Mouse (Mus musculus): ENCODE measurements around the gene Ccdc159. TPM values are rescaled to one million over a fixed set of nuclear protein-coding genes. Genes with fewer than 3 reads are reported as not detected.

The Ccdc159 gene
- polyA plus RNA-seq, 1 experiment from 2014 or later, result 1.2 TPM

GRCm38 (mm10) chr9:21932006-21932405 is 4.7 kb downstream of the Ccdc159 start:
- 56% methylated on average over 2 of the region's 2 CpGs for WGBS
- no peaks in the 10 kb centered on the region for H3K27me3 ChIP-seq (replicated peaks; ENCODE audit: insufficient read depth, low read length)
- H3K36me3 ChIP-seq (ENCODE audit: insufficient read depth, low read length), result no peaks in the 10 kb centered on the region
- H3K9ac ChIP-seq (replicated peaks; ENCODE audit: low read depth), result no peak overlapping the region
- no peak overlapping the region for H3K4me2 ChIP-seq (replicated peaks; ENCODE audit: low read depth, low read length)
- DNase-seq (ENCODE audit: low spot score), result no peak
- H3K4me3 ChIP-seq (ENCODE audit: low read depth, low read length), result no peak overlapping the region
- ATAC-seq, result no peak
- no peaks in the 10 kb centered on the region for H3K9me3 ChIP-seq (ENCODE audit: low read length)
- H3K27ac ChIP-seq (ENCODE audit: low read length), result no peak overlapping the region
- no peak for TF ChIP-seq CTCF (IDR thresholded peaks at IDR 0.05)
- no peak for TF ChIP-seq EP300 (IDR thresholded peaks at IDR 0.05)
- no peaks in the 10 kb centered on the region; the same call in 1 of the 2 replicates for H3K4me1 ChIP-seq (ENCODE audit: insufficient read depth, low read depth, low read length)

DNA sequence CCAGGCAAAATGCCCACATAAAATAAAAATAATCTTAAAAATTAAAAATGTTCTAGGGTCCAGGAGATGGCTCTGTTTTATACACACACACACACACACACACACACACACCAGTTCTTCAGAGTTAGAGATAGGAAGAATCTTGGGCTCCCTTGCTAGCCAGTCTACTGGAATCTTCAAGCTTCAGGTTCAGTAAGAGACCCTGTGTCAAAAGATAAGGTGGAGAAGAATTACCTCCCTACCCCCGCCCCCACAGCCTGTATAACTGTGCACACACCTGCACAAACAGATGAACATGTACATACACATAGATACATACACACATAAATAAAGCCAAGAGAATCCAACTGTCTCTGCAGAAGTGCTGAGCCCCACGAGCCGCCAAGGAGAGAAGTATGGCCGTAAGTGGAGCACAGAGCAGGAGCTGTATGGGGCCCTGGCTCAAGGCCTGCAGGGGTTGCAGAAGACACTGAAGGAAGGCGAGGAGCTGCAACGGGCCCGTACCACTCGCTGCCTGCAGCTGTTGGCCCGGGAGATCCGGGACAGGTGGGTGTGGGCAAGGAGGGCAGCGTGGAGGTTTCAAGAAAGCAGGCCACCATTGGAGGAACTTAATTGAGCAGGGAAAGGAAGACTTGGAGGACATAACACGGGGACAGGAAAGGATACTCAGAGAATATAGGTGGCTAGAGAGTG is 5.3 kb downstream of the Ccdc159 start:
- Histone ChIP-seq H3K27me3 (replicated peaks; ENCODE audit: insufficient read depth, low read length) (no peaks in the 10 kb centered on the region), H3K4me3 (ENCODE audit: low read depth, low read length) (no peak overlapping the region), H3K9ac (replicated peaks; ENCODE audit: low read depth) (no peak overlapping the region), H3K9me3 (ENCODE audit: low read length) (no peaks in the 10 kb centered on the region), H3K36me3 (ENCODE audit: insufficient read depth, low read length) (no peaks in the 10 kb centered on the region), H3K27ac (ENCODE audit: low read length) (no peak overlapping the region), H3K4me1 (ENCODE audit: insufficient read depth, low read depth, low read length) (no peaks in the 10 kb centered on the region; the same call in 1 of the 2 replicates), H3K4me2 (replicated peaks; ENCODE audit: low read depth, low read length) (no peak overlapping the region)
- TF ChIP-seq CTCF (IDR thresholded peaks at IDR 0.05), result no peak
- TF ChIP-seq EP300 (IDR thresholded peaks at IDR 0.05), result no peak
- ATAC-seq (no peak), DNase-seq (ENCODE audit: low spot score) (no peak)
- 54% methylated on average over 12 of the region's 12 CpGs for WGBS

GRCm38 (mm10) chr9:21934021-21934420 is 6.8 kb downstream of the Ccdc159 start:
- H3K4me3 ChIP-seq (ENCODE audit: low read depth, low read length), result no peak overlapping the region
- no peak overlapping the region for H3K27ac ChIP-seq (ENCODE audit: low read length)
- ATAC-seq (no peak), DNase-seq (ENCODE audit: low spot score) (no peak)
- 87% methylated on average over 12 of the region's 12 CpGs for WGBS
- H3K36me3 ChIP-seq (ENCODE audit: insufficient read depth, low read length), result no peaks in the 10 kb centered on the region
- no peaks in the 10 kb centered on the region; the same call in 1 of the 2 replicates for H3K4me1 ChIP-seq (ENCODE audit: insufficient read depth, low read depth, low read length)
- no peak overlapping the region for H3K4me2 ChIP-seq (replicated peaks; ENCODE audit: low read depth, low read length)
- no peaks in the 10 kb centered on the region for H3K9me3 ChIP-seq (ENCODE audit: low read length)
- H3K27me3 ChIP-seq (replicated peaks; ENCODE audit: insufficient read depth, low read length), result no peaks in the 10 kb centered on the region
- H3K9ac ChIP-seq (replicated peaks; ENCODE audit: low read depth), result no peak overlapping the region
- TF ChIP-seq EP300 (IDR thresholded peaks at IDR 0.05), result no peak
- no peak for TF ChIP-seq CTCF (IDR thresholded peaks at IDR 0.05)

DNA sequence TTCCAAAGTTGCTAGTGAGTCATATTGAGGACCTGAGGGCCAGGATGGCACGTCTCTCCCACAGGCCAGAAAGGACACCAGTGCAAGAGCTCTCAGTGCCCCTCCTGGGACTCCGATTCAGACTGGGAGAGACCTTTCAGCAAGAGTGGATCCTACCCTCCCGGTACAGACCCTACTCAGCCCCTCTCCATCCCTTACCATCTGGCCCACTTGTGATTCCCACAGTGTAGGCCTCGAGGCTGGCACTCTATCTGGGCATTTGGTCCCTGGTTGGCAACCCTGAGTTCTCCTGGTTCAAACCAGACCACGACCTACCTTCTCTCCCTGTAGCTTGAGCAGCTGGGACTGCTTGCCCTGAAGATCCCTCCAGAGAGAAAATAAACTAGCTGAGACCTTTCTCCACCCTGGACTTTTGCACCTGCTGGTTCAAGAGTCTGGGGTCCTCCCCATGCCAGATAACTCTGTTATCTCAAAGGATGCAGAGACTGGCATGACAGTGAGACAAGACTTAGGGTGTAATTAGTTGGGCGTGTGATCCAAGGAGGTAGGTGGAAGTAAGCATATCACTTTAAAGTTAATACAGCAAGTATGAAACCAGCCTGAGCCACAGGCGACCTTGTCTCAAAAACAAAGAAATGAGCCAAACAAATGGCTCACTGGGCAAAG is 8.3 kb downstream of the Ccdc159 start:
- WGBS, result 69% methylated on average over 7 of the region's 7 CpGs
- no peak overlapping the region for H3K4me3 ChIP-seq (ENCODE audit: low read depth, low read length)
- H3K27me3 ChIP-seq (replicated peaks; ENCODE audit: insufficient read depth, low read length), result no peaks in the 10 kb centered on the region
- no peaks in the 10 kb centered on the region for H3K9me3 ChIP-seq (ENCODE audit: low read length)
- no peak for TF ChIP-seq EP300 (IDR thresholded peaks at IDR 0.05)
- no peak for TF ChIP-seq CTCF (IDR thresholded peaks at IDR 0.05)
- no peak overlapping the region for H3K9ac ChIP-seq (replicated peaks; ENCODE audit: low read depth)
- no peak overlapping the region for H3K27ac ChIP-seq (ENCODE audit: low read length)
- no peak overlapping the region for H3K4me2 ChIP-seq (replicated peaks; ENCODE audit: low read depth, low read length)
- no peak for ATAC-seq
- no peaks in the 10 kb centered on the region for H3K36me3 ChIP-seq (ENCODE audit: insufficient read depth, low read length)
- DNase-seq (ENCODE audit: low spot score), result no peak
- H3K4me1 ChIP-seq (ENCODE audit: insufficient read depth, low read depth, low read length), result no peaks in the 10 kb centered on the region; the same call in 1 of the 2 replicates

DNA sequence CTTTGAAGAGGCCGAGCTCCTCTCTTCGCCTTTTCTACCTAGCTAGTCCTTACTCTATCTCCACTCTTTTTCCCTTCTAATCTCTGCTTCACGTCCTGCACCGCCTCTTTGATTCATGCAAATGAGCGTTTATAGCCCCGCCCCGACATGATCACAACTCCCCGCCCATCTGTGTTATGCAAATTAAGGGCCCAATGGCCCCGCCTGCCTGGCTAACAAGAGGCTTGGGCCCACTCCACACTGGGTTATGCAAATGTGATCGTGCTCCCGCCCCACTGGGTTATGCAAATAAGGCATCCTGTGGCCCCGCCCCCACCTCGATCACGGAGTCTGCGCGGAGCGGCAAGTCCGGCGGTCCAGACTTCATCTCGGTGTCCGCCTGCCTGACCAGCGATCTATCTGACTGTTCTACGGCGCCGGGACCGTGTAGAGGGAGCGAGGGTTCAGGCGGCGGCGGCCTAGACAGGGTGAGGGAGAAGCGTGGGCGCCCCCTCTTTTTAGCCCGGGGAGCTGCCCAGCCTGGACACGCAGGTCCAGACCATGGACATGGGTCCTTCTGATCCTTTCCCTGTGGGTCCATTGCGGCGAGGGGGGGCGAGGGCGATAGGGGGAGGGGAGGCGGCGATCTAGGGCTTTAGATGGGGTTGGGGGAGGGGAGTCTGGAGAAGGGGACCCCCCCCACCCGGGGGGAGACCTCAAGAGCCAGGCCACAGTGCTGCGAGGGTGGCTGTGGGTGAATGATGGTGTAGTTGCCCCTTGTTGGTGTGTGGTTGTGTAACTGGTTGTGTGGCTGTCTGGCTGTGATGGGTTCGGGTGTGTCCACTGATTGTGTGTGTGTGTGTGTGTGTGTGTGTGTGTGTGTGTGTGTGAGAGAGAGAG is 9.7 kb downstream of the Ccdc159 start, which contains the start of gene Plppr2:
Plppr2 (plus strand) TSS at position 342 of the 879 bp plus-strand sequence.
- H3K4me3 ChIP-seq (ENCODE audit: low read depth, low read length), result peak within 1 kb of the TSS; percentile 43
- ATAC-seq (peak; percentile 99), DNase-seq (ENCODE audit: low spot score) (peak; percentile 99)
- TF ChIP-seq CTCF (IDR thresholded peaks at IDR 0.05), result peak; percentile 13; the same call in 1 of the 2 replicates
- no peak for TF ChIP-seq EP300 (IDR thresholded peaks at IDR 0.05)
- H3K36me3 ChIP-seq (ENCODE audit: insufficient read depth, low read length), result no peaks in the 10 kb centered on the region
- H3K4me1 ChIP-seq (ENCODE audit: insufficient read depth, low read depth, low read length), result no peaks in the 10 kb centered on the region; the same call in 1 of the 2 replicates
- no peaks in the 10 kb centered on the region for H3K27me3 ChIP-seq (replicated peaks; ENCODE audit: insufficient read depth, low read length)
- 0 out of 2 replicates have a peak within 1 kb of the TSS, but pooled peaks have one; percentile 23 for H3K9ac ChIP-seq (replicated peaks; ENCODE audit: low read depth)
- H3K4me2 ChIP-seq (replicated peaks; ENCODE audit: low read depth, low read length), result peak within 1 kb of the TSS; percentile 71
- H3K9me3 ChIP-seq (ENCODE audit: low read length), result no peaks in the 10 kb centered on the region
- H3K27ac ChIP-seq (ENCODE audit: low read length), result no peak within 1 kb of the TSS
- 1% methylated on average over 39 of the region's 43 CpGs for WGBS

Measured in lung, postnatal 0 days (tissue).